10 mouse cellular contexts compared by ENCODE assay signal in the genomic region with DNA sequence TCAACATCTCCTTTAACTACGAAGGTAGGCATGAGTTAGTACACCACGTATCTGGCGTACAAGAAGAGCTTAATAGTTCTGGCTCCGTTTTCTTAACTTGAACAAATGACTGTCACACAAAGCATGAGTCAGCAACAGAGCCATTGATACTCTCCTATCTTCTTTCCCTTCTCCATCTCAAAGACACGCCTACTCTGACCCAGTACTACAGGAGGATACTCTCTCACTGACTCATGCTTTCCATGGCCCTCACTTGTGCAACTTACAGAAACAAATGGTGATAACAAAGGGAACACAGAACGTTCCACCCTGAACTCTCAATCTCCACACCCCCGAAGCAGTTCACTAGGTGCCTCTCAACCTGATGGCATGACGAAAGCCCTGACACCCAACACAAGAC. TPM values are rescaled to one million over a fixed set of nuclear protein-coding genes. Genes with fewer than 3 reads are reported as not detected.
DNase-seq lines count a peak whose midpoint lies in the region; ATAC-seq and TF ChIP-seq lines count a peak whose summit lies in the region.
"Had no signal": no experiment of that assay in that cellular context is flagged by ENCODE, and none has a peak within 500 bp of the region (broad histone marks: within the 10 kb centered on the region; RNA-seq: fewer than 3 reads in every experiment).

No protein-coding gene starts in this region.

- DNase-seq in adrenal gland, adult (ENCODE audit: inconsistent age in 2 of 2, low spot score in 1 of 2) = peak; percentile 54 to 83
- no peak for DNase-seq in adrenal gland, postnatal 4 days (ENCODE audit: low spot score in 2 of 2)
- peak; percentile 9 for DNase-seq in adrenal gland, postnatal 25 days
- no peak for DNase-seq in left cerebral cortex, adult 11 months (ENCODE audit: low spot score)
- DNase-seq in hindbrain, embryonic 14.5 days (ENCODE audit: low spot score) = no peak
- no peak for DNase-seq in gastrocnemius, adult 2 months

- H3K4me2 ChIP-seq in intestine, postnatal 0 days (replicated peaks; ENCODE audit: low read depth) = no peak overlapping the region
- no peak overlapping the region for H3K4me2 ChIP-seq in hindbrain, embryonic 14.5 days (replicated peaks)
- H3K4me2 ChIP-seq: forebrain, embryonic 13.5 days; limb, embryonic 15.5 days had no signal

- H3K4me1 ChIP-seq in intestine, postnatal 0 days (replicated peaks; ENCODE audit: control insufficient read depth, insufficient read depth, low read length) = no peaks in the 10 kb centered on the region
- H3K4me1 ChIP-seq in hindbrain, embryonic 14.5 days (replicated peaks; ENCODE audit: control insufficient read depth, insufficient read depth, low read length) = no peaks in the 10 kb centered on the region
- H3K4me1 ChIP-seq: forebrain, embryonic 13.5 days; limb, embryonic 15.5 days had no signal

- intact Hi-C loops in gastrocnemius, adult 2 months (cut with DNase I) = no loop called here

- ATAC-seq in intestine, postnatal 0 days = peak; percentile 90
- peak; percentile 53 for ATAC-seq in neutrophil, adult 5-6 weeks (ENCODE audit: extremely low read depth, insufficient number of reproducible peaks, low FRiP score, poor library complexity, severe bottlenecking)
- no peak for ATAC-seq in hindbrain, embryonic 14.5 days (ENCODE audit: low FRiP score)
- ATAC-seq: forebrain, embryonic 13.5 days had no signal

- H3K4me3 ChIP-seq in intestine, postnatal 0 days (ENCODE audit: low read depth, low read length) = no peak overlapping the region
- H3K4me3 ChIP-seq in hindbrain, embryonic 14.5 days (replicated peaks; ENCODE audit: low read length) = no peak overlapping the region
- no peak overlapping the region for H3K4me3 ChIP-seq in gastrocnemius, adult 2 months
- H3K4me3 ChIP-seq: forebrain, embryonic 13.5 days; limb, embryonic 15.5 days had no signal

- no peaks in the 10 kb centered on the region for H3K36me3 ChIP-seq in intestine, postnatal 0 days (ENCODE audit: control insufficient read depth, insufficient read depth)
- no peaks in the 10 kb centered on the region for H3K36me3 ChIP-seq in hindbrain, embryonic 14.5 days (replicated peaks; ENCODE audit: control insufficient read depth, insufficient read depth)
- H3K36me3 ChIP-seq: limb, embryonic 15.5 days had no signal

- no peak overlapping the region for H3K27ac ChIP-seq in intestine, postnatal 0 days (ENCODE audit: low read depth, low read length)
- no peak overlapping the region for H3K27ac ChIP-seq in hindbrain, embryonic 14.5 days
- H3K27ac ChIP-seq in gastrocnemius, adult 2 months = no peak overlapping the region
- H3K27ac ChIP-seq: forebrain, embryonic 13.5 days; limb, embryonic 15.5 days had no signal

- 61% methylated on average over 8 of the region's 8 CpGs for WGBS in intestine, postnatal 0 days
- 89% methylated on average over 8 of the region's 8 CpGs for WGBS in hindbrain, embryonic 14.5 days

- no peak for TF ChIP-seq CTCF in intestine, postnatal 0 days (IDR thresholded peaks at IDR 0.05; ENCODE audit: low read depth)
- TF ChIP-seq CTCF in gastrocnemius, adult 2 months (IDR thresholded peaks at IDR 0.05) = no peak

- no peaks in the 10 kb centered on the region for H3K9me3 ChIP-seq in intestine, postnatal 0 days (ENCODE audit: control insufficient read depth)
- H3K9me3 ChIP-seq in hindbrain, embryonic 14.5 days (ENCODE audit: control insufficient read depth, low read length) = no peaks in the 10 kb centered on the region
- H3K9me3 ChIP-seq: forebrain, embryonic 13.5 days; limb, embryonic 15.5 days had no signal

- H3K27me3 ChIP-seq in intestine, postnatal 0 days (replicated peaks; ENCODE audit: control insufficient read depth, insufficient read depth, low read length) = no peaks in the 10 kb centered on the region
- H3K27me3 ChIP-seq in hindbrain, embryonic 14.5 days (ENCODE audit: control insufficient read depth, insufficient read depth, low read length) = no peaks in the 10 kb centered on the region
- H3K27me3 ChIP-seq: forebrain, embryonic 13.5 days; limb, embryonic 15.5 days had no signal

- H3K9ac ChIP-seq in intestine, postnatal 0 days (ENCODE audit: low read depth, low read length) = no peak overlapping the region
- no peak overlapping the region for H3K9ac ChIP-seq in hindbrain, embryonic 14.5 days
- H3K9ac ChIP-seq: forebrain, embryonic 13.5 days; limb, embryonic 15.5 days had no signal

RNA-seq across cellular contexts. Expression of a gene that starts 34.1 kb away (rescaled TPM):
- 10 to 100 TPM; 70.9 to 89.9 TPM for total RNA-seq in adrenal gland, postnatal 4 days (2021)
- 48.2 and 54.6 TPM in 2 replicates for total RNA-seq in adrenal gland, postnatal 25 days (2021)
- 179 and 193 TPM in 2 replicates for polyA plus RNA-seq in intestine, postnatal 0 days (2015; fragmentation: Nextera tagmentation; extraction: Ambion mirVana)
- 216 and 258 TPM in 2 replicates for total RNA-seq in neutrophil, adult 5-6 weeks (2017)
- polyA plus RNA-seq in hindbrain, embryonic 14.5 days (2014; fragmentation: Nextera tagmentation; extraction: Ambion mirVana) = 296 and 305 TPM in 2 replicates
- 10 to 100 TPM; 74.7 to 79.0 TPM for total RNA-seq in gastrocnemius, adult 2 months (2021)

Comparison
In these comparisons a context has a peak if more than half of its experiments do, and no peak if none do; other contexts are left out.
1. DNase-seq: peak in adrenal gland, adult (2 of 2) and adrenal gland, postnatal 25 days (single experiment); none in adrenal gland, postnatal 4 days (0 of 2), left cerebral cortex, adult 11 months (single experiment), hindbrain, embryonic 14.5 days (single experiment) and gastrocnemius, adult 2 months (single experiment).